Mouse (Mus musculus) heart, embryonic 12.5 days (tissue): Measurements from ENCODE around the gene Cmtm5. TPM values are rescaled to one million over a fixed set of nuclear protein-coding genes. Genes with fewer than 3 reads are reported as not detected.
A peak's percentile ranks its signal among the peaks of the same experiment; 100 is the strongest.
"Not testable (repeated sequence)": the region's sequence is repeated elsewhere in the genome, so short reads cannot be mapped to it uniquely, and the experiment has no call there.

Experiments
- ATAC-seq: fragments of 200-750 bp; cut with Nextera tagmentation; 2 replicates; pipeline ENCODE4 v1.8.0; 2017; ENCODE audit warnings: moderate TSS enrichment, moderate library complexity; ENCODE audit not compliant: insufficient number of reproducible peaks, low FRiP score
- H3K27ac ChIP-seq: fragments of 300-500 bp; sonication (generic); 2 replicates; pipeline ENCODE4 v1.5.1; 2016; ENCODE audit warnings: mild to moderate bottlenecking, moderate library complexity; ENCODE audit not compliant: poor library complexity, severe bottlenecking
- H3K27me3 ChIP-seq: fragments of 300-500 bp; sonication (generic); replicated peaks from 2 replicates; pipeline ENCODE4 v1.6.1; 2016; ENCODE audit warnings: mild to moderate bottlenecking, moderate library complexity
- H3K36me3 ChIP-seq: fragments of 300-500 bp; sonication (generic); 2 replicates; pipeline ENCODE4 v1.6.1; 2016; ENCODE audit warnings: mild to moderate bottlenecking, moderate library complexity
- H3K4me1 ChIP-seq: fragments of 300-500 bp; sonication (generic); replicated peaks from 2 replicates; pipeline ENCODE4 v1.6.1; 2016; ENCODE audit warnings: mild to moderate bottlenecking
- H3K4me2 ChIP-seq: fragments of 300-500 bp; sonication (generic); 2 replicates; pipeline ENCODE4 v1.6.1; 2016; ENCODE audit warnings: mild to moderate bottlenecking, moderate library complexity
- H3K4me3 ChIP-seq: fragments of 300-500 bp; sonication (generic); 2 replicates; pipeline ENCODE4 v1.5.1; 2016; ENCODE audit warnings: mild to moderate bottlenecking
- H3K9ac ChIP-seq: fragments of 300-500 bp; sonication (generic); 2 replicates; pipeline ENCODE4 v1.6.1; 2016; ENCODE audit warnings: mild to moderate bottlenecking, moderate library complexity
- H3K9me3 ChIP-seq: fragments of 300-500 bp; sonication (generic); replicated peaks from 2 replicates; pipeline ENCODE4 v1.6.1; 2016; ENCODE audit warnings: mild to moderate bottlenecking, moderate library complexity
- WGBS: fragments of 180-500 bp; shearing (Covaris S2); methylation state at CpG from one replicate; pipeline ENCODE4 v1.1.7; 2016; 5-methylcytosine and 5-hydroxymethylcytosine counted together
- polyA plus RNA-seq: library from polyadenylated mRNA; unstranded; fragments of >200 nt; fragmentation: Nextera tagmentation; extraction: Ambion mirVana; gene quantifications from 2 replicates; pipeline ENCODE4 v1.2.1, GENCODE M21; 2016

Cmtm5 gene
- polyA plus RNA-seq, 1 experiment from 2014 or later, result 0.89 TPM

DNA sequence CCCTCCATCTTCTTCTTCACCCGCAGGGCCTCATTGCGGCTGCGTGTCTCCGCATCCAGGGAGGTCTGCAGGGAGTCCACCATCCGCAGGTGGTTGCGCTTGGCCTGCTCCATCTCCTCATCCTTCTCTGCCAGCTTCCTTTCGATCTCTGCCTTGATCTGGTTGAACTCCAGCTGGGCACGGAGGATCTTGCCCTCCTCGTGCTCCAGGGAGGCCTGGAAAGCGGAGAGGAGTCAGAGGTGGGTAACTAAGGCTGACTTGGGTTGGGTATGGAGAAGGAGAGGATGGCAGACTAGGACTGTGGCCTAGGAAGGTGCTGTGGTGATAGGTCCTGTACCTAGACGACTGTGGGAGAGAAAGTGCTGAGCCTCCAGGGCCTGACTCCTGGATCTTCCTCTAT is 10.9 kb downstream of the Cmtm5 start:
- Histone ChIP-seq H3K4me1 (peaks cover 33% of the 10 kb centered on the region), H3K9ac (peak overlapping the region; percentile 45; the same call in 1 of the 2 replicates), H3K27ac (0 out of 2 replicates have a peak overlapping the region, but pooled peaks have one; percentile 13), H3K36me3 (peaks cover 96% of the 10 kb centered on the region)
- 82% methylated on average over 11 of the region's 11 CpGs for WGBS
- not testable (repeated sequence) for H3K27me3 ChIP-seq, ATAC-seq, H3K9me3 ChIP-seq, H3K4me2 ChIP-seq, H3K4me3 ChIP-seq

DNA sequence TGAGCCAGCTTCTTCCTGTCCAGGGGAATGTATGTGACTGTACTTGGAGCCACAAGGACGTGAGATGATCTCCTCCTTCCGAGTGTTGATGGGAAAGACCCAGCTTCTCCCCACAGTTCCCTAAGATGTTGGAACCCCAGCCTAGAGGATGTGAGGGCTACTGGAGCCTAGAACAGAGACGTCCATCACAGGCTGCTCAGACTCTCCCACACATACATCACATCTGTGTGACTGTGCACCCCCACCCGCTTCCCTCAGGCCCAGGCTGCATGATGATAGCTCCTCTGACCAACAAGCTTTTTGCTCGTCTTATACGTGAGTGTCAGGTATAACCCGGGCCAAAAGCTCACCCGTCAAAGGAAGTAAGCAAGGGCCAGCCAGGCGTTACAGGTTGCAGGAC is 12.7 kb downstream of the Cmtm5 start:
- no peak overlapping the region for H3K4me2 ChIP-seq
- peaks cover 33% of the 10 kb centered on the region for H3K4me1 ChIP-seq
- no peak overlapping the region for H3K4me3 ChIP-seq
- WGBS, result 74% methylated on average over 9 of the region's 9 CpGs
- H3K9me3 ChIP-seq, result no peaks in the 10 kb centered on the region
- peaks cover 8% of the 10 kb centered on the region for H3K27me3 ChIP-seq
- 0 out of 2 replicates have a peak overlapping the region, but pooled peaks have one; percentile 16 for H3K9ac ChIP-seq
- H3K27ac ChIP-seq, result peak overlapping the region; percentile 57; the same call in 1 of the 2 replicates
- H3K36me3 ChIP-seq, result peaks cover 96% of the 10 kb centered on the region
- ATAC-seq, result no peak

DNA sequence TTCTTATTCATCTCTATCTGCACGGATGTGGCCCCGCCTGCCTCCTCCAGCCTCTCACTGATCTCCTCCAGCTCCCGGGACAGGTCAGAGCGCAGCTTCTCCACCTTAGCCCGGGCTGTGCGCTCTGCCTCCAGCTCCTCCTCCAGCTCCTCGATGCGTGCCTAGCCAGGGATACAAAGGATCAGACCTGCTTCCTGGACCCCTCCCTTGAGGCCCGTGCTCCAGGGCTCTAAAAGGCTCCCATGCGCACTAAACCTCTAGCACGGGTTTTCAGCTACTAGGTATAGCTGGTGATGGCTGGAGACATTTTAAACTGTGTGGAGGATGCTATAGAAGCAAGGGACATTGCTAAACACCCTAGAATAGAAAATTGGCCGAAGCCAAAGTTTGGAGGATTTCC is 14.4 kb downstream of the Cmtm5 start:
- Histone ChIP-seq H3K27me3 (peaks cover 8% of the 10 kb centered on the region), H3K4me1 (peaks cover 33% of the 10 kb centered on the region), H3K9ac (no peak overlapping the region), H3K36me3 (peaks cover 91% of the 10 kb centered on the region), H3K4me3 (no peak overlapping the region), H3K27ac (peak overlapping the region; percentile 8; the same call in 1 of the 2 replicates), H3K9me3 (no peaks in the 10 kb centered on the region), H3K4me2 (no peak overlapping the region)
- WGBS, result 49% methylated on average over 12 of the region's 12 CpGs
- 0 out of 2 replicates have a peak, but pooled peaks have one; percentile 5 for ATAC-seq

DNA sequence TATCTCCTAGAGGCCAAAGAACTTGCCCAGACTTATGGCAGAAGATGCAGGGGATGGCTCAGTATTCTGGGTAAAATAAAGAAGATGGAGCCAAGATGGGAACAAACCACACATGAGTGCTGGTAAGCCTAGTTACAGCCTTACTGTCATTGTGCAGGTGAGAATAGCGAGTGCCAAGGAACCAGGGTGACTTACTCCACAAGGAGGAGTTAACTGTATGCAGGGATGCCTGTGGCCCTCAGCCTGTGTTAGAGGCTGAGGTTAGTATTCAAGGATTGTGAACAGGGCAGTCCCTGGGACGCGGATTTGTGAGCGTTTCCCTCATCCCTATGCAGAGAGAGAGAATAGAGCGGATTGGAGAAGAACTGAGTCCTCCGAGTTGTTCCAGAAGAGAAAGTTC is 15.5 kb downstream of the Cmtm5 start:
- Histone ChIP-seq H3K4me1 (peaks cover 33% of the 10 kb centered on the region), H3K9ac (no peak overlapping the region), H3K27ac (peak overlapping the region; percentile 13; the same call in 1 of the 2 replicates), H3K27me3 (peaks cover 8% of the 10 kb centered on the region), H3K4me3 (no peak overlapping the region), H3K4me2 (no peak overlapping the region), H3K36me3 (peaks cover 89% of the 10 kb centered on the region), H3K9me3 (no peaks in the 10 kb centered on the region)
- no peak for ATAC-seq
- 74% methylated on average over 6 of the region's 6 CpGs for WGBS

DNA sequence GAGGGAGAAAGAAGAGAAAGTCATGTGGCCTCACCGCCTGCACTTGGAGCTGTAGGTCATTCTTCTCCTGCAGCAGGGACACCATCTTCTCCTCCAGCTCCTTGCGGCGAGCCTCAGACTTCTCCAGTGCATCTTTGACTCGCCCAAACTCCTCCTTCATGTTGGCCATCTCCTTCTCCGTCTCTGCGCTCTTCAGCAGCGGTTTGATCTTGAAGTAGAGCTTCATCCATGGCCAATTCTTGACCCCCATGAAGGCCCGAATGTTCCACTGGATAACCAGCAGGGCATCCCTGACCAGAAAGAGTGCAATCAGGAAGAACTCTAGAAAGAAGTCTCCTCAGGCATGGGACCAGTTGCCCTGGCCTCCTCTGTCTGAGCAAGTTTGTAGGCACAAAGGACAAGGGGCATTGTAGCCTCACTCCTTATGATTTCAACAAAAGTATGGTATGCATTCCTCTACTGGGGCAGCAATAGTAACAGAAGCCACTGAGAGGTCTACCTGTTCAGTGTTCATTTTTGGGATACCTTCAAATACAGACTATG is 17.7 kb downstream of the Cmtm5 start:
- WGBS, result 74% methylated on average over 8 of the region's 8 CpGs
- H3K4me1 ChIP-seq, result peaks cover 27% of the 10 kb centered on the region
- peaks cover 8% of the 10 kb centered on the region for H3K27me3 ChIP-seq
- ATAC-seq, result no peak
- no peak overlapping the region for H3K4me3 ChIP-seq
- peaks cover 90% of the 10 kb centered on the region for H3K36me3 ChIP-seq
- no peaks in the 10 kb centered on the region for H3K9me3 ChIP-seq
- H3K4me2 ChIP-seq, result no peak overlapping the region
- H3K9ac ChIP-seq, result no peak overlapping the region
- H3K27ac ChIP-seq, result peak overlapping the region; percentile 15; the same call in 1 of the 2 replicates

GRCm38 (mm10) chr14:54954474-54954873 is 18.4 kb downstream of the Cmtm5 start:
- Histone ChIP-seq H3K9ac (no peak overlapping the region), H3K4me3 (no peak overlapping the region), H3K9me3 (no peaks in the 10 kb centered on the region), H3K27me3 (peaks cover 6% of the 10 kb centered on the region), H3K4me2 (no peak overlapping the region), H3K27ac (0 out of 2 replicates have a peak overlapping the region, but pooled peaks have one; percentile 15), H3K36me3 (peaks cover 90% of the 10 kb centered on the region), H3K4me1 (peaks cover 24% of the 10 kb centered on the region)
- 65% methylated on average over 3 of the region's 3 CpGs for WGBS
- ATAC-seq, result no peak

GRCm38 (mm10) chr14:54955481-54955880 is 19.4 kb downstream of the Cmtm5 start:
- Histone ChIP-seq H3K4me1 (peaks cover 24% of the 10 kb centered on the region), H3K27me3 (no peaks in the 10 kb centered on the region), H3K36me3 (peaks cover 90% of the 10 kb centered on the region), H3K27ac (no peak overlapping the region), H3K9me3 (no peaks in the 10 kb centered on the region), H3K9ac (no peak overlapping the region), H3K4me3 (no peak overlapping the region), H3K4me2 (no peak overlapping the region)
- no peak for ATAC-seq
- WGBS, result 63% methylated on average over 3 of the region's 3 CpGs

DNA sequence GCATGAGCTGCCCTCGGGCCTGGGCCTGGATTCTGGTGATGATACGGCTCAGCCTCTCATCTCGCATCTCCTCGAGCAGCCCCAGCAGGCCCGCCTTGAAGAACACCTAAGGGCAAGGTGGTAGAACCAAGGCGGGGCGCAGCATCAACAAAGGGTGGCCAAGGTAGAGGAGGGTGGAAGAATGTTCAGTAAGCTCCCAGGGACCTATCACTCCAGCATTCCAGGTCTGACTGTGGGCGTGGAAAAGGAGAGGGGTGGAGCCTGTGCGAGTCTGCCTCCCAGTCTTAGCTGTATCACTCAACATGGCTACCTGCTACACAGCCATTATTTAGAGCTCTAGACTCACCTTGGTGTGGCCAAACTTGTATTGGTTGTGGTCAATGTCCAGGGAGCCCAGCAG is 20.5 kb downstream of the Cmtm5 start:
- WGBS, result 72% methylated on average over 9 of the region's 9 CpGs
- ATAC-seq, result no peak
- H3K4me2 ChIP-seq, result peak overlapping the region; percentile 20; the same call in 1 of the 2 replicates

DNA sequence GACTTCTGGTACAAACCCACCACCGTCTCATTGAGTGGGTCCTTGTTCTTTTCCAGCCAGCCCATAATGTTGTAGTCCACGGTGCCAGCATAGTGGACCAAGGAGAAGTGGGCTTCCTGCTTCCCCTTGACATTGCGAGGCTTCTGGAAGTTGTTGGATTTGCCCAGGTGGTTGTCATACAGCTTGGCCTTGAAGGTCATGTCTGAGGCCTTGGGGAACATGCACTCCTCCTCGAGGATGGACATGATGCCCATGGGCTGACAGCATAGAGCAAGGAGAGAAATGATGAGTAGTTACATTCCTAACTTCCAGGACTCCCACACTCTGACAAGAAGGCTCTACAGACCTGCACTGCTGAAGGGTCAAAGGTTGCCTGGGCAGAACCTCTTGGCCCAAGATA is 22.4 kb downstream of the Cmtm5 start:
- no peak for ATAC-seq
- Histone ChIP-seq H3K4me2 (peak overlapping the region; percentile 68), H3K4me1 (peaks cover 47% of the 10 kb centered on the region), H3K27me3 (no peaks in the 10 kb centered on the region), H3K27ac (peak overlapping the region; percentile 49; the same call in 1 of the 2 replicates), H3K9ac (peak overlapping the region; percentile 41), H3K4me3 (peak overlapping the region; percentile 20; the same call in 1 of the 2 replicates), H3K36me3 (peaks cover 89% of the 10 kb centered on the region), H3K9me3 (no peaks in the 10 kb centered on the region)
- WGBS, result 62% methylated on average over 4 of the region's 4 CpGs

More for the DNA sequence above, 20.5 kb downstream of the Cmtm5 start:
- Histone ChIP-seq H3K27me3 (no peaks in the 10 kb centered on the region), H3K4me1 (peaks cover 34% of the 10 kb centered on the region), H3K36me3 (peaks cover 91% of the 10 kb centered on the region), H3K4me3 (peak overlapping the region; percentile 7; the same call in 1 of the 2 replicates), H3K27ac (0 out of 2 replicates have a peak overlapping the region, but pooled peaks have one; percentile 15), H3K9me3 (no peaks in the 10 kb centered on the region), H3K9ac (peak overlapping the region; percentile 46)

DNA sequence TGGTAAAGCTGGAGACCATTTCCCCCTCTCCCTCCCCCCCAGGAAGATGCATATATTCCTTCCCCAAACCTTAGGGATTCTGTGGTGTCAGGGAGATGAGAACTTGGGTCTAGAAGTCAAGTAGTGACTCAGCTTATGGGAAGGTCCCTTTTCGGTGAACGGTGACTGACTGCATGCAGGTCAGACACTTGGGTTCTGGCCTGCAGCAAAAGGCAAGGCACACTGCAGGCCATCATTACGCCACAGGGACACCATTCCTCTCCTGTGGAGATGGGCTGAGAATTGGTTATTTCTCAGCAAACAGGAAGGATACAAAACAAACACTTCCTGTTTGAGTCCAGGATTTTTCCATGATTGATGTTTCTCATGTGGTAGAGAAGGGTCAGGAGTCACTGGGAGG is 23.1 kb downstream of the Cmtm5 start:
- Histone ChIP-seq H3K27me3 (no peaks in the 10 kb centered on the region), H3K27ac (peak overlapping the region; percentile 32; the same call in 1 of the 2 replicates), H3K9me3 (no peaks in the 10 kb centered on the region), H3K4me1 (peaks cover 51% of the 10 kb centered on the region), H3K36me3 (peaks cover 89% of the 10 kb centered on the region), H3K4me3 (peak overlapping the region; percentile 61; the same call in 1 of the 2 replicates), H3K9ac (peak overlapping the region; percentile 41), H3K4me2 (peak overlapping the region; percentile 68)
- no peak for ATAC-seq
- 70% methylated on average over 3 of the region's 3 CpGs for WGBS

GRCm38 (mm10) chr14:54959853-54960613 is 24.0 kb downstream of the Cmtm5 start:
- ATAC-seq, result 0 out of 2 replicates have a peak, but pooled peaks have one; percentile 1
- Histone ChIP-seq H3K36me3 (peaks cover 86% of the 10 kb centered on the region), H3K27ac (peak overlapping the region; percentile 94), H3K4me3 (peak overlapping the region; percentile 61), H3K4me2 (peak overlapping the region; percentile 68), H3K9ac (peak overlapping the region; percentile 88; the same call in 1 of the 2 replicates), H3K4me1 (peaks cover 51% of the 10 kb centered on the region)
- not testable (repeated sequence) for H3K27me3 ChIP-seq, H3K9me3 ChIP-seq
- 74% methylated on average over 12 of the region's 12 CpGs for WGBS
